16 mouse cellular contexts compared by ENCODE assay signal in the genomic region with DNA sequence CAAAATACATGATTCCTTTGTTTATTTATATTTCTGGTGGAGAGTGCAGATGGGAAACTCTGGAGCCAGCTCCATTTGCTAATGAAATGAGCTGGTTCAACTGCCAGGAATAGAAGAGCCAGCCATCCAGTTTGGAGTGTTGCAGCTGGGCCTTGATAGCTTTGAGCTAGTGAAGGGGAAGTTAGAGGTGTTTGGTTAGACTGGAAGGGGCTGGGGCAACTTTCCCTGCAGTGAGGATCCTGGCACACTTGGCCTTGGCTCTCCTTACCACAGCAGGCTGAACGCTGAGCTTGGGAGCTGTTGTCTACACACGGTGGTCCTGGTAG.
DNase-seq lines count a peak whose midpoint lies in the region; ATAC-seq lines count a peak whose summit lies in the region.
"Had no signal": no experiment of that assay in that cellular context is flagged by ENCODE, and none has a peak within 500 bp of the region (broad histone marks: within the 10 kb centered on the region; RNA-seq: fewer than 3 reads in every experiment).

No protein-coding gene starts in this region.

- H3K27me3 ChIP-seq in neural tube, embryonic 15.5 days (replicated peaks) = no peaks in the 10 kb centered on the region
- H3K27me3 ChIP-seq: heart, embryonic 13.5 days; limb, embryonic 15.5 days; midbrain, embryonic 13.5 days had no signal

- 0 out of 2 replicates have a peak, but pooled peaks have one; percentile 24 for ATAC-seq in neural tube, embryonic 15.5 days (ENCODE audit: low FRiP score)
- ATAC-seq: midbrain, embryonic 13.5 days had no signal

- H3K4me2 ChIP-seq in neural tube, embryonic 15.5 days = no peak overlapping the region
- H3K4me2 ChIP-seq: heart, embryonic 13.5 days; midbrain, embryonic 13.5 days had no signal

- peak; percentile 47 to 53 for DNase-seq in cerebellum, postnatal 14 days
- no peak for DNase-seq in cerebellum, postnatal 36 days
- DNase-seq in layer of hippocampus, adult 11-12 months (ENCODE audit: low spot score) = peak; percentile 17
- no peak for DNase-seq in layer of hippocampus, postnatal 25 days (ENCODE audit: extremely low spot score in 1 of 2, low spot score in 1 of 2)
- no peak for DNase-seq in neural tube, embryonic 10.5 days (ENCODE audit: extremely low spot score, low spot score)
- DNase-seq in lung, postnatal 25 days (ENCODE audit: low spot score) = peak; percentile 1
- DNase-seq in right cerebral cortex, postnatal 4 days = no peak
- DNase-seq: cerebellum, adult 11-12 months; kidney, adult 11 months; kidney, postnatal 25 days; right cerebral cortex, postnatal 14 days had no signal

- H3K9ac ChIP-seq in neural tube, embryonic 15.5 days (replicated peaks) = no peak overlapping the region
- H3K9ac ChIP-seq: heart, embryonic 13.5 days; limb, embryonic 15.5 days; midbrain, embryonic 13.5 days had no signal

- 76% methylated on average over 2 of the region's 2 CpGs for WGBS in neural tube, embryonic 15.5 days

- H3K4me1 ChIP-seq in neural tube, embryonic 15.5 days = peaks cover 6% of the 10 kb centered on the region; the same call in 1 of the 2 replicates
- H3K4me1 ChIP-seq: heart, embryonic 13.5 days; midbrain, embryonic 13.5 days had no signal

- H3K27ac ChIP-seq in neural tube, embryonic 15.5 days (replicated peaks) = no peak overlapping the region
- H3K27ac ChIP-seq: heart, embryonic 13.5 days; macrophage; midbrain, embryonic 13.5 days had no signal

- H3K9me3 ChIP-seq in neural tube, embryonic 15.5 days (replicated peaks) = no peaks in the 10 kb centered on the region
- H3K9me3 ChIP-seq: heart, embryonic 13.5 days; limb, embryonic 15.5 days; midbrain, embryonic 13.5 days had no signal

- H3K4me3 ChIP-seq in neural tube, embryonic 15.5 days (replicated peaks) = no peak overlapping the region
- H3K4me3 ChIP-seq: heart, embryonic 13.5 days; limb, embryonic 15.5 days; midbrain, embryonic 13.5 days had no signal

- H3K36me3 ChIP-seq in neural tube, embryonic 15.5 days = no peaks in the 10 kb centered on the region
- H3K36me3 ChIP-seq: heart, embryonic 13.5 days; limb, embryonic 15.5 days; midbrain, embryonic 13.5 days had no signal

Comparison
In these comparisons a context has a peak if more than half of its experiments do, and no peak if none do; other contexts are left out.
1. DNase-seq: peak in cerebellum, postnatal 14 days (2 of 2), layer of hippocampus, adult 11-12 months (single experiment) and lung, postnatal 25 days (single experiment); none in cerebellum, postnatal 36 days (0 of 2), layer of hippocampus, postnatal 25 days (0 of 2), neural tube, embryonic 10.5 days (single experiment) and right cerebral cortex, postnatal 4 days (single experiment).